Mouse (Mus musculus): ENCODE measurements around the gene Cyb5r1. TPM values are rescaled to one million over a fixed set of nuclear protein-coding genes. Genes with fewer than 3 reads are reported as not detected.

Gene Cyb5r1
- total and polyA plus RNA-seq, 3 experiments, result 17.5 to 43.6 (median 38.1) TPM

DNA sequence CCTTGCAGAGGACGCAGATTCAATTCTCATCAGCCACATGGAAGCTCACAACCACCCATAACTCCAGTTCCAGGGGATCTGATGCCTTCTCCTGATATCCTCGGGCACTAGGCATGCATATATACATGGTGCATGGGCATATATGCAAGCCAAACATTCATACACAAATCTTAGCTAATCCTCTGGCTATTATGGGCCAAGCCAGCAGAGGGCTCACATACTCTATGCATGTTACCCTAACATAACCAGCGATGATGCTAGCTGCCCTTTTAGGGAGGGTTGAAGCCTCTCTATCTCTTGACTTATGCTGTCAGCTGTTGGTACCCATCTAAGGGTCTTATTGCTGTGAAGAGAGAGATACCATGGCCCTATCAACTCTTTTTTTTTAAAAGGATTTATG is 45.6 kb downstream of the Cyb5r1 start:
- DNase-seq (ENCODE audit: extremely low read depth), result peak; percentile 33
- in situ Hi-C loops (cut with MboI; ENCODE audit: low pct_ligation_motif_present, low pct_unique_long_range_greater_than_20kb, low sequenced_read_pairs) (no loop called here), dilution Hi-C loops (cut with MboI; ENCODE audit: extremely low pct_ligation_motif_present, extremely low pct_unique_long_range_greater_than_20kb, low sequenced_read_pairs) (no loop called here)
- Histone ChIP-seq H3K4me3 (replicated peaks in 1 of 3; ENCODE audit: low read depth in 2 of 3, low read length in 2 of 3, poor library complexity in 1 of 3) (no peak overlapping the region), H3K36me3 (replicated peaks in 1 of 2; ENCODE audit: control insufficient read depth in 1 of 2, insufficient read depth in 1 of 2, low read length in 1 of 2) (peaks cover 0 to 20% of the 10 kb centered on the region in 2 experiments), H3K27me3 (replicated peaks) (no peaks in the 10 kb centered on the region), H3K9ac (ENCODE audit: insufficient read depth, low read depth) (no peak overlapping the region), H3K4me2 (ENCODE audit: insufficient read depth, low read depth, poor library complexity, severe bottlenecking) (no peak overlapping the region), H3K79me2 (replicated peaks; ENCODE audit: control insufficient read depth, extremely low read depth, insufficient read depth, poor library complexity, severe bottlenecking) (no peaks in the 10 kb centered on the region; the same call in 1 of the 2 replicates), H3K4me1 (ENCODE audit: control insufficient read depth in 1 of 2, insufficient read depth in 2 of 2) (peaks cover 0 to 8% of the 10 kb centered on the region in 2 experiments; a peak in 3 of 4 replicates), H3K9me3 (replicated peaks; ENCODE audit: low read length) (no peaks in the 10 kb centered on the region), H3K27ac (ENCODE audit: insufficient read depth, low read depth) (no peak overlapping the region)
- TF ChIP-seq NRF1 (IDR thresholded peaks at IDR 0.05; ENCODE audit: low read depth, low read length) (no peak), SMC3 (IDR thresholded peaks at IDR 0.05; ENCODE audit: low read depth, low read length) (peak; percentile 32), CTCF (conservative IDR thresholded peaks at IDR 0.05 in 1 of 2, IDR thresholded peaks at IDR 0.05 in 1 of 2; ENCODE audit: low read depth in 2 of 2, low read length in 2 of 2) (peak; percentile 22 to 67; a peak in 2 of 4 replicates), ZNF384 (IDR thresholded peaks at IDR 0.05; ENCODE audit: low read depth, low read length) (no peak), ELF1 (IDR thresholded peaks at IDR 0.05; ENCODE audit: low read depth, low read length) (no peak), RAD21 (IDR thresholded peaks at IDR 0.05; ENCODE audit: low read depth, low read length) (peak; percentile 61)

DNA sequence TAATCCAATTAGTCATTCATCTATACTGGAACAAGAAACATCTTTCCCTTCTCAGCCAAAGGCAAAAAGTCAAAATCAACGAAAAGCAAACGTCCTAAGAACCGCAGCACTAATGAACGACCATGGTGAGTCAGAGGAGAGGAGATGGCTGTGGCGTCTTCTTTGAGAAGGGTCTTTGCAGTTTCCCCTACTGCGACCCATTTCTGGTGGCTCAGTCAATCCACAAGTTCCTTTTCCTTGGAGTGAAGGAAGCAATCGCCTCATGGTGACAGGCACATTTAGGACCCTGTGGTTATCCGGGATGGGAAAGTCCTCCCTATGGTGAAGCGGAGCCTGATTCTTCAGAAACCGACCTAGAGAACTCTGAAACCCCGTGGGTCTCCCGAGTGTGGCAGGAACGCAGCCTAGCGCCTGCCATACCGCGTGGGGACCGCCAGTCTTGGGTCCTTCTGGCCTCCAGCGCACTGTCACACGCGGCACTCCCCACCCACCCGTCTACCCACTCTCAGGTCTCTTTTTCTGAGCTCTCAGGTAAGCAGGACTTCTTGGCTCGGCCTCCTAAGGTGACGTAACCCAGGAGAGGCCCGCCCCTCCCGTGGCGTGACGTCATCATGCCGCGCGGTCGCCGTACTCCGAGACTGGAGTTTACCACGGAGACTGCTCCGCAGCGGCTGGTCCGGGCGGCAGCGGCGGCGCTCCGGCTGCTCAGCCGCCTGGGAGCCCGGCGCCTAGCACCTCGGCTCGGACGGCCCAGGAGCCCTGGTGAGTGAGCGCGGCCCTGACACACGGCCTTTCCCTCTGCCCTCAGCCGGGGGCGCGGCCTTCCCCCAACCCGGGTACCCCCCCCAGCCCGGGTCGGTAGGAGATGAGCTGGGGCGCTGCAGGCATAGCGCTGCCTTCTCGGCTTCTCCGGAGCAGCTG is 49.8 kb downstream of the Cyb5r1 start, which contains the start of gene Klhl12:
Klhl12 (plus strand) TSS at position 628 of the 921 bp plus-strand sequence.
- peak; percentile 86 for DNase-seq (ENCODE audit: extremely low read depth)
- TF ChIP-seq CHD1 (IDR thresholded peaks at IDR 0.05; ENCODE audit: low read depth, low read length) (no peak), KAT2A (IDR thresholded peaks at IDR 0.05; ENCODE audit: insufficient replicate concordance, low read length) (no peak), SIN3A (IDR thresholded peaks at IDR 0.05; ENCODE audit: low read length) (peak; percentile 74; the same call in 1 of the 2 replicates), BHLHE40 (IDR thresholded peaks at IDR 0.05; ENCODE audit: low read depth, low read length) (0 out of 2 replicates have a peak, but pooled peaks have one; percentile 17), IRF4 (IDR thresholded peaks at IDR 0.05; ENCODE audit: low read depth, low read length) (peak; percentile 58; the same call in 1 of the 2 replicates), ETS1 (conservative IDR thresholded peaks at IDR 0.05; ENCODE audit: low read depth, low read length) (no peak), UBTF (IDR thresholded peaks at IDR 0.05; ENCODE audit: low read depth, low read length) (peak; percentile 87; the same call in 1 of the 2 replicates), TCF12 (IDR thresholded peaks at IDR 0.05; ENCODE audit: low read depth, low read length) (peak; percentile 76), MAZ (IDR thresholded peaks at IDR 0.05; ENCODE audit: low read depth, low read length) (peak; percentile 96), NELFE (IDR thresholded peaks at IDR 0.05; ENCODE audit: low read depth, low read length) (peak; percentile 83), USF1 (IDR thresholded peaks at IDR 0.05; ENCODE audit: low read depth, low read length) (no peak), GABPA (IDR thresholded peaks at IDR 0.05; ENCODE audit: insufficient replicate concordance, low read depth, low read length) (peak; percentile 34; the same call in 1 of the 2 replicates), POLR2A (IDR thresholded peaks at IDR 0.05; ENCODE audit: low read depth, low read length) (peak; percentile 91), MEF2A (IDR thresholded peaks at IDR 0.05; ENCODE audit: borderline replicate concordance, low read depth, low read length) (peak; percentile 37; the same call in 1 of the 2 replicates), USF2 (conservative IDR thresholded peaks at IDR 0.05; ENCODE audit: low read depth, low read length) (no peak), NRF1 (IDR thresholded peaks at IDR 0.05; ENCODE audit: low read depth, low read length) (peak; percentile 58), MXI1 (IDR thresholded peaks at IDR 0.05; ENCODE audit: low read depth, low read length) (peak; percentile 53), ELF1 (IDR thresholded peaks at IDR 0.05; ENCODE audit: low read depth, low read length) (peak; percentile 50; the same call in 1 of the 2 replicates), HCFC1 (IDR thresholded peaks at IDR 0.05; ENCODE audit: low read depth, low read length) (peak; percentile 82), ZMIZ1 (IDR thresholded peaks at IDR 0.05; ENCODE audit: low read depth, low read length) (peak; percentile 67; the same call in 1 of the 2 replicates)
- H3K9ac ChIP-seq (ENCODE audit: insufficient read depth, low read depth), result peak within 1 kb of the TSS; percentile 79
- no peaks in the 10 kb centered on the region for H3K27me3 ChIP-seq (replicated peaks)
- peaks cover 10 to 25% of the 10 kb centered on the region in 2 experiments for H3K36me3 ChIP-seq (replicated peaks in 1 of 2; ENCODE audit: control insufficient read depth in 1 of 2, insufficient read depth in 1 of 2, low read length in 1 of 2)
- H3K27ac ChIP-seq (ENCODE audit: insufficient read depth, low read depth), result no peak within 1 kb of the TSS
- H3K79me2 ChIP-seq (replicated peaks; ENCODE audit: control insufficient read depth, extremely low read depth, insufficient read depth, poor library complexity, severe bottlenecking), result peaks cover 9% of the 10 kb centered on the region; the same call in 1 of the 2 replicates
- dilution Hi-C loops (cut with MboI; ENCODE audit: extremely low pct_ligation_motif_present, extremely low pct_unique_long_range_greater_than_20kb, low sequenced_read_pairs) (no loop called here), in situ Hi-C loops (cut with MboI; ENCODE audit: low pct_ligation_motif_present, low pct_unique_long_range_greater_than_20kb, low sequenced_read_pairs) (no loop called here)
- H3K4me2 ChIP-seq (ENCODE audit: insufficient read depth, low read depth, poor library complexity, severe bottlenecking), result peak within 1 kb of the TSS; percentile 98
- peaks cover 0 to 23% of the 10 kb centered on the region in 2 experiments; a peak in 3 of 4 replicates for H3K4me1 ChIP-seq (ENCODE audit: control insufficient read depth in 1 of 2, insufficient read depth in 2 of 2)
- no peaks in the 10 kb centered on the region for H3K9me3 ChIP-seq (replicated peaks; ENCODE audit: low read length)
- peak within 1 kb of the TSS; percentile 79 to 87 (median 87) for H3K4me3 ChIP-seq (replicated peaks in 1 of 3; ENCODE audit: low read depth in 2 of 3, low read length in 2 of 3, poor library complexity in 1 of 3)
